Mouse (Mus musculus): ENCODE measurements around the gene Dctn2.

- TF ChIP-seq BHLHE40 (IDR thresholded peaks at IDR 0.05; ENCODE audit: borderline replicate concordance, low read depth, low read length) = no peak
- no peak for TF ChIP-seq EP300 (IDR thresholded peaks at IDR 0.05; ENCODE audit: low read depth in 1 of 2, low read length in 2 of 2)
- TF ChIP-seq MYC (IDR thresholded peaks at IDR 0.05; ENCODE audit: low read depth, low read length) = no peak
- TF ChIP-seq POLR2A (IDR thresholded peaks at IDR 0.05; ENCODE audit: control insufficient read depth in 1 of 2, insufficient read depth in 1 of 2, low read depth in 1 of 2, low read length in 2 of 2, poor library complexity in 1 of 2) = no peak
- no peak for TF ChIP-seq MAZ (IDR thresholded peaks at IDR 0.05; ENCODE audit: low read depth, low read length)
- TF ChIP-seq CTCF (IDR thresholded peaks at IDR 0.05 in 2 of 3, conservative IDR thresholded peaks at IDR 0.05 in 1 of 3; ENCODE audit: control insufficient read depth in 1 of 3, insufficient read depth in 1 of 3, low read depth in 2 of 3, low read length in 3 of 3, poor library complexity in 1 of 3, severe bottlenecking in 1 of 3) = no peak
Measured at GRCm38 (mm10) chr10:127287936-127288293, 21.7 kb downstream of the Dctn2 start.

Data from MEL (cell line).